Mouse (Mus musculus): ENCODE data around the gene Atp11a. TPM values are rescaled to one million over a fixed set of nuclear protein-coding genes. Genes with fewer than 3 reads are reported as not detected.

The Atp11a gene
- total RNA-seq, 2 experiments from 2014 or later, result 1.7 TPM

DNA sequence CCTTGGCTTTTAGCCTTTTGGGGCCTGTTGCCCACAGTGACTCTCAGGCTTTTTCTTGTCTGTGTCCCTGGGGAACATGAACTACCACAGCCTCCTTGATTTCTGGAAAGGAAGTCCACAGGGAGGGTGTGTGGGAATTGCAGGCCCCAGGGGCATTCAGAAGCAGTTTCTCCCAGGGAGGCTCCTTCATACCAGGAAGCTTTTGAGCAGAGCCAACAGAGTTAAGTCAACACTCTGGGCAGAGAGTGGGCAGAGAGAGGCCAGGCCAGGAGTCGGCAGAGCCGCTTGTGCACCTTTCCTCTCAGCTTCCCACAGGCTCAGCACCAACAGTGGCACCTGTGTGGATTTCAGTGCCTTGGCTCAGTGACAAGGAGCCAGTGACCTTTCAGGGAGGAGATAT lies 51.2 kb downstream of the Atp11a start:
- no peak for ATAC-seq (replicated peaks; ENCODE audit: low FRiP score, poor library complexity, severe bottlenecking)

DNA sequence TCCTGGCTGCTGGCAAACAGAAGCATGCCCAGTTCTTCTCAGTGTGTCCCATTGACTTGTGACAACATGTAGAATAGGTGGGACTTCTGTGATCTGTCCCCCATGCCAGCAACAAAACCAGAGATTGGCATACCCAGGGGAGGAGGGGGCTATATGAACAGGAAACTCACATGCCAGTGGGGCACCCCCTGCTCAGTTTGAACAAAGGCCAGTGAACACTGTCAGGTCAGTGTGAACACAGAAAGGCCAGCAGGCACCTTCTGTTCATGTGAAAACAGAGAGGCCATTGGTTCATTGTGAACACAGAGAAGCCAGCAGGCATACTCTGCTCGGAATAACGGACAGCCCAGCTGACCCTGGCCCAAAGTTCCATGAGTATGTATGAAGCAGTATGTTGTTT lies 52.7 kb downstream of the Atp11a start:
- no peak for ATAC-seq (replicated peaks; ENCODE audit: low FRiP score, poor library complexity, severe bottlenecking)

DNA sequence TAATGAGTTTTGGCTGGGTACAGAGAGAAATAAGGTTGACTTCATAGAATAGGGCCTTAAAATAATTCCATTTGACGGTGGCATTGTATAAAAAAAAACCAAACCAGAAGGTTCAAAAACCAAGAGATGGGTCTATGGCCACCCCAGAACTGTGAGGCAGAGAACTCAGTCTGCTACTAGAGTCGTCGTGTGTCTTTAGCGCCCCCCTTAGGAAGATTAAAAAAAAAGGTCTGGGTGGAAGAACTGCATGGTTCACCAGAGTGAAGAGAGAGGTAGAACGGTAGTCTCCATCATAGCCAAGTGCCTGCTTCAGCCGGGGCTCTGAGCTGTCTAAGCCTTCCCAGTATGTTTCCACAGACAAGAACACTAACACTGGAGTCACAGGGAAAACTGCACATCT lies 54.4 kb downstream of the Atp11a start:
- ATAC-seq (replicated peaks; ENCODE audit: low FRiP score, poor library complexity, severe bottlenecking), result no peak

DNA sequence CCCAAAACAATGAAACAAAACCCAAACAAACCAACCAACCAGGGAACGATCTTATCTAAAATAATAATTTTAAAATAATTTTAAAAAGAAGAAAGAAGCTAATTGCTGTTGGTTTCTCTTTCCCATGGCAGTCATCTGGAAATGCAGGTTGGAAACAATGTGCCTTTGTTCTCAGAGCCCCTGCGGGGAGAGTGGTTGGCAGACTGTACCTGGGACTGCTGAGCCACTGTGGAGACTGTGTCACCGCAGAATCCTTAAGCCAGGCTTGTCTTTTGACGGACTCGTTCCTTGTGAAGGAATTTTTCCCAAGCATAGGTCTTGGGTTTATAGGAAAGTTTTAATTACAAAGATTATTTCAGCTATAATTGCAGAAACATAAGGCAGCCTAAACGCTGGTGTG lies 59.6 kb downstream of the Atp11a start:
- ATAC-seq (replicated peaks; ENCODE audit: low FRiP score, poor library complexity, severe bottlenecking), result no peak

- ATAC-seq (replicated peaks; ENCODE audit: low FRiP score, poor library complexity, severe bottlenecking), result no peak
Observed at GRCm38 (mm10) chr8:12822892-12823291, 66.1 kb downstream of the Atp11a start.

- no peak for ATAC-seq (replicated peaks; ENCODE audit: low FRiP score, poor library complexity, severe bottlenecking)
Observed at GRCm38 (mm10) chr8:12824562-12824961, 67.7 kb downstream of the Atp11a start.

- no peak for ATAC-seq (replicated peaks; ENCODE audit: low FRiP score, poor library complexity, severe bottlenecking)
Observed at GRCm38 (mm10) chr8:12825236-12825635, 68.4 kb downstream of the Atp11a start.

- ATAC-seq (replicated peaks; ENCODE audit: low FRiP score, poor library complexity, severe bottlenecking), result no peak
Observed at GRCm38 (mm10) chr8:12825686-12826237, 68.9 kb downstream of the Atp11a start.

GRCm38 (mm10) chr8:12827124-12827523 lies 70.3 kb downstream of the Atp11a start:
- no peak for ATAC-seq (replicated peaks; ENCODE audit: low FRiP score, poor library complexity, severe bottlenecking)

- ATAC-seq (replicated peaks; ENCODE audit: low FRiP score, poor library complexity, severe bottlenecking), result no peak
Observed at GRCm38 (mm10) chr8:12828298-12828697, 71.5 kb downstream of the Atp11a start.

GRCm38 (mm10) chr8:12829381-12829780 lies 72.6 kb downstream of the Atp11a start:
- ATAC-seq (replicated peaks; ENCODE audit: low FRiP score, poor library complexity, severe bottlenecking), result no peak

DNA sequence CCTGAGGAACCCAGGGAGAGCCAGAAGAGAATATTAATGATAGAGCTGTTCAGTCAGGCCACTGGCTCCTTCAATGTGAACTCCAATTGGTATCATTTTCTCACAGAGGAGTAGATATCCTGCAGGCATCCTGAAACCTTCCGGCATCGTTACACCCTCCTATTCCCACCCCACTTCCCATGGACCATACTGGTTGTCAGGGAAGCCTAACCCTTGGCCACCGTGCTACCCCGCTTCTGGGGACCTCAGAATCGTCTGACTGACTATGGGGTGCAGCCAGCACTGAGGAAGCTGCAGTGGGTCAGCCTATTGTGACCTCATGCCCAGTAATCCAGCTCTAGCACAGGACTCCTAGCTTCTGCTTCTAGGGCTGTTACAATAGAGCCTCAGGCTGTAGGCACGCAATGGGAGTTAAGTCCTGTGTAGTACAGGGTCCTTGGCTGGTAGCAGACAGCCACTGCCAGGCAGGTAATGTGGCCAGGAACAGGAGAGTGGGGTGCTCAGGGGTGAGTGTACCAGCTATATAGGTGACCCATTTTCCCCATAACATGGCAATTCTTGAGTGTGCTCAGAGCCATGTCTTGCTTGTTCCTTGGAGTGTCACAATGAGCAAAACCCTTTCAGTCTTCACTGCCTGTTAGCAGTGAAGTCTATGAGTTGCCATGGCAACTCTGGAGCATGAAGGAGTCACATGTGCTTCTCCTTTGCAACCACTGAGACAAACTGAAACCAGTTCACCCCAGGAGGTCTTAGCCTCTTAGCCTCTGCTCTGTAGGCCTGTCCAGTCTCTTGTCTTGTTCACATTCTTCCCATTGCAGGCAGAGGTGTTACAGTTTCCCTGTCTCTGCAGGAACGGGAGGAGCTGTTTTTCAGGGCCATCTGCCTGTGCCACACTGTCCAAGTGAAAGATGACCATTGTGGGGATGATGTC lies 75.1 kb downstream of the Atp11a start:
- ATAC-seq (replicated peaks; ENCODE audit: low FRiP score, poor library complexity, severe bottlenecking), result no peak

- no peak for ATAC-seq (replicated peaks; ENCODE audit: low FRiP score, poor library complexity, severe bottlenecking)
Observed at GRCm38 (mm10) chr8:12833616-12834015, 76.8 kb downstream of the Atp11a start.

DNA sequence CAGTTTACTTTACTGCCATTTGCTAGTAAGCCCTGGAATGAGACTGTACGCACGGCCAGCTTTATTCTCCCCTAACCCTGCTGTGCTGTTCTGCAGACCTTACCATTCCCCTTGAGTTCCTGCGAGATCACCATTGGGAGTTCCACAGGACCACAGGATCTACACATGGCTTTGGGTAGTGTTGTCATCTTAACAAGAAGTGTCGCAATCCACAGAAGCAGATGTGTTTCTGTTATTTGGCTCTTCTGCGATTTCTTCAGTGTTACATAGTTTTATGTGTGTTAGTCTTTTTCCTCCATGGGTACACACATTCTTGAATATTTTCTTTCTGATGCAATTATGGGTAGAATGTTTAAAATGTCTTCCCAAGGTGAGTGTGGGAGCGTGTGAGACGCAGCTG lies 84.0 kb downstream of the Atp11a start:
- no peak for ATAC-seq (replicated peaks; ENCODE audit: low FRiP score, poor library complexity, severe bottlenecking)

GRCm38 (mm10) chr8:12842342-12842995 lies 85.7 kb downstream of the Atp11a start:
- no peak for ATAC-seq (replicated peaks; ENCODE audit: low FRiP score, poor library complexity, severe bottlenecking)

GRCm38 (mm10) chr8:12844347-12844950 lies 87.6 kb downstream of the Atp11a start:
- no peak for ATAC-seq (replicated peaks; ENCODE audit: low FRiP score, poor library complexity, severe bottlenecking)

- ATAC-seq (replicated peaks; ENCODE audit: low FRiP score, poor library complexity, severe bottlenecking), result no peak
Observed at GRCm38 (mm10) chr8:12846447-12846846, 89.6 kb downstream of the Atp11a start.

GRCm38 (mm10) chr8:12851241-12851640 lies 94.4 kb downstream of the Atp11a start:
- no peak for ATAC-seq (replicated peaks; ENCODE audit: low FRiP score, poor library complexity, severe bottlenecking)

- ATAC-seq (replicated peaks; ENCODE audit: low FRiP score, poor library complexity, severe bottlenecking), result no peak
Observed at GRCm38 (mm10) chr8:12856038-12856437, 99.2 kb downstream of the Atp11a start.

DNA sequence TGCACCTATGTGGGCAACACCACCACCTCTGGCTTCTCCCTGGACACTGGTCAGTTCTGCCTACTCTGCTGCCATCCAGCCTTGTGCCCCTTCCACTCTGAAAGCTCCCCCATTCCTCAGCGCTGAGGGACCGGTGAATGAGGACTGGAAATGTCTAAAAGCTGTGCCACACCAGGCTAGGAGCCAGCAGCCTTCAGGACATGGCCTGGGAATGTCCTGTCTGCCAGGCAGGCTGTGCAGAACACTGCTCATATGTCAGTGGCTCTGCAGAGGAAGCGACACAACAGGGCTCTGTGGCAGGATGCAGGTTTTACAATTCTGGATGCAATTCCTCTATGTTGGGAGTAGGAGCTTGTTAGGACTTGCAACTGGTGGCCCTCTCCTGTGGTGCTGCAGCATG lies 106.2 kb downstream of the Atp11a start:
- ATAC-seq (replicated peaks; ENCODE audit: low FRiP score, poor library complexity, severe bottlenecking), result no peak

DNA sequence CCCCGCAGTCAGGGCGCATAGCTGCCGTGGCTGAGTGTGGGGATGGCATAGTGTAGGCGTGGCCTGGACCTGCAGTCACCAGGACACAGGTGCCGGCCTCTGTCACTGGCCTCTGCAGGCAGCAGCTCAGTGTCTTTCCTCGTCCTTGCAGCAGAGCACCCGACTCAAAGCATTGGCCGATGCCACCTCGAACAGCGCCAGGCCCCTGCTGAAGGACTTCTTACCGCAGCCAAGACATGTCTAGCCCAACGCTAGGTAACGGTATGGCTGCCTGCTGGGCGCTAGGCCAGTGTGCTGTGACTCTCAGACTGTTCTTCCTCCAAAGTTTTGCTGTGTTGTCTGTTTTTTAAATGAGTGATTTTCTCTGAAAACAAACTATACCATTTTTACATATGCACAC lies 106.8 kb downstream of the Atp11a start:
- no peak for ATAC-seq (replicated peaks; ENCODE audit: low FRiP score, poor library complexity, severe bottlenecking)
